Mouse (Mus musculus) regulatory T cell (primary cell): ENCODE measurements around the gene Rpn2.

Experiments used
- in situ Hi-C: fragments of 300-600 bp; cut with MboI, MseI; formaldehyde crosslinking; loops from one replicate; pipeline ENCODE4 v1.15.1; 2025; ENCODE audit warnings: high pct_unique_total_duplicates

Rpn2 gene

GRCm38 (mm10) chr2:157309611-157310010 lies 30.8 kb downstream of the Rpn2 start:
- in situ Hi-C loops: no loop called here

DNA sequence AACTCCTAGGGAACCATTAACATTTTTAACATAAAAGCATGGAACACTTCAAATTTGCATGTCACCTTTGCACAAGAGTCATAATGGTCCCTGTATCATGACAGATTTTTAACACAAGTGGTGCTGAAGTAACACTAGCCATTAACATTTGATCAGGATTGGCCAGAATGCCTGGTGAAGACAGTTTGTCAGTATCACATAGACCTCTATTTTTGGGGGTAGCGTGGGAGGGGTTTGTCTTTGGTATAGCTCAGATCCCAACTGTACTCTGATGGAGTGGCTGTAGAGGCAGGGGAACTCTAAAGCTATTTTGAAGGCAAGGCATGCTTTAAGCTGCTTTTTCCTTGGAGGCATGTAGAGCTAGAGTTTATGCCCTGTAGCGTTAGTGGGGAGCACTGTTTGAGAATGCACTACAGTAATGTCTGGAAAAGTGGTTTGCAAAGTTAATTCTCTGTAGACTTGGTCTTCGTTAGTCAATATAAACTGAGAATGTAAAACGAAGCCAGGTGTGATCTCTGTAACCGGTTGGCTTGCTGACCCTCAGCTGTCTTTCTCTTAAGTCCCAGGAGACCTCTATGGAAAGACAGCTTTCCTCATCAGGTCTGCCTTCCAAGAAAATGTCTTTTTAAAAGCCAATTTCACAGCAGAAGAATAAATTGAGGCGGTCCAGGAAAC lies 32.3 kb downstream of the Rpn2 start:
- in situ Hi-C loops: no loop called here

DNA sequence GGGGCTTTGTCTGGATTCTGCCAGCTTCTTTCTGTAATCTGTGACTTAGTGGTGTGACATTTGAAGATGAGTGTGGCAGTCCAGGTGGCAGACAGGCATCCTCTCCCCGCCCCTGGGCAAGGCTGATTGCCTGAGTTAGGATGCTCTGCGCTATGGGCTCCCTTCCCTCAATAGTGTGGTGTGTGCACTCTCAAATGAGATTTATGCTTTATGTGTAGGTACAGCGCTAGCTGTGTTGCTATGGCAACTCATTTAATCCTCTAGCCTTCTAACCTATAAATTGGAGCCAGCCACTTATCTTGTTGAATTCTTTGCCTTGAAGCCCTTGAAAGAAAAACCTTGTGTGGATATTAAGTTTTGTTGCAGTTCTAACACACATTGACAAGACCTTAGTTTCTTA lies 34.9 kb downstream of the Rpn2 start:
- in situ Hi-C loops: no loop called here

DNA sequence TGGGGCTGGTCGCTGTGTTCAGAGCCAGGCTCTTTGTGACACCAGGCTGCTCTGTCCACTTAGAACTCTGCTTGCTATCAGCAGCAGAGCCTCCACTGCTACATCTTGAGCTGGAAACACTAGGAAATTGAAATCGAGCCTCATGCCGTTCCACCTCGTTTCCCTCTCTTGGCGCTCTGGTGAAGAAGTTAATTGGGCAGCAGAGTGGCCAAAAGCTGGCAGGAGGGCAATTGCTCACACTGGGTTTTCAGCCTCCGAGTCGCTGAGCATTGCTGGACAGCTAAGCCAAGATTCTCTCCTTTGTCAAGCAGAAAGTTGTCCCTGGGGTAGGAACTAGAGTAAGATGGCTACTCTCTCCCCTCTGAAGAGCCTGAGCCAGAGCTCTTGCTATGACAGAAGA lies 35.5 kb downstream of the Rpn2 start:
- in situ Hi-C loops: no loop called here

DNA sequence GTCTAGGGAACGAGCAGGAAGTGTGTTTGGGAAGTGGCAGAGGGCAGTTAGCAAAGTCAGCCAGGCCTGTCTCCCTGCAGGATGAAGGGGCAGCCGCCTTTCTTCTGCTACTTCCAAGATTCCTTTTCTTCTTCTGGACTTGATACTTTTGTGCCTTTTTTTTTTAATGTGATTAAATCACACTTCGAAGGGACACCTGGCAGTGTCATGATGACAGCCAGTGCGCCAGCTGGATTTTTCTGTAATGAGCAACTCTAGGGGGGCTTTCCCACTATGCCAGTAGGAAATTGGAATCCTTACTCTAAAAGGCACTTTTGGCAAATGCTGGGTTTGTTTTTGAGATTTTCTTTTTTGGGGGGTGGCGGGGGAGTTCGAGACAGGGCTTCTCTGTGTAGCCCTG lies 36.7 kb downstream of the Rpn2 start:
- in situ Hi-C loops: no loop called here

DNA sequence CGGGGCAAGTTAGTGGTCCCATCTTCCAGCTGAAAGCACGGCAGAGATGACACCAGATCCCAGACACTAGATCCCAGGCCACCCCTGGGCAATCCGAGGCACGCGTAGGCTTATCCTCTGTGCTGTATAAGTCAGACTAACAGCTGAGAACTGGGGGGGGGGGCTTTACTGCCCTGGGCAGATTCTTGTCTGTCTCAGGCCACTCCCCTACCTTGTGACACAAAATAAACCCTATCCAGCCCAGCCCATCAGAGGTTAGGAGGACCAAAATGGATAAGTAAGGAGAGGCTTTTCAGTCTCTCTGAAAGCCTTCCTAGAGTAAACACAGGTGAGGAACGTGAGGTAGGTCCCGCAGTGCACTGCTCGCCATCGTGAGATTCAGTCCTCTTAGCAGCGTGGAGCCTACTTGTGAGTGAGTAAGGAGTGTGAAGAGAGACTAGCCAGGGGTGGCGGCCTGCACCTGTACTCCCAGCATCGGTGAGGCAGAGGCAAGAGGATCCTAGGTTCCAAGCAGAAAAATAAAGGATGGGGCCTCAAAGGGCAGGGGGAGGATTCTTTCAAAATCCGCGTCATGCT lies 37.6 kb downstream of the Rpn2 start:
- in situ Hi-C loops: no loop called here

DNA sequence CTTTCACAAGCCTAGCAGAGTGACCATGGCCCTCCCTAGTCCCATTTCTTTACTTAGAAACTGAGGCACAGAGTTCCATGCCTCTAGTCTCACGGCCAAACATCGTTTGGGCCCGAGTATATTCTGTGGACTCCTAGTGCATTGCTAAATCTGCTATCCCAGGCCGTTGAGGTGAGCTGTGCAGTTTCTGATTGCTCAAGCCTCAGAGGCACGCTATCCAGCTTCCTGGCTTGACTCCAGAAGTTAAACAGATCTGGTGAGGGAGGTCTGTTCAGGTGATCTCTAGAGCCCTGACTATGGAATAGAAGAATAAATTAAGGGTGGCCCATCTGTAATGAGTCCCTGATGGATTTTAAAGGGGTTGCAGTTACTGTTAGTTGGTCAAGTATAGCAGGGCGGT lies 38.4 kb downstream of the Rpn2 start:
- in situ Hi-C loops: no loop called here

GRCm38 (mm10) chr2:157320135-157320534 lies 41.3 kb downstream of the Rpn2 start:
- in situ Hi-C loops: no loop called here

DNA sequence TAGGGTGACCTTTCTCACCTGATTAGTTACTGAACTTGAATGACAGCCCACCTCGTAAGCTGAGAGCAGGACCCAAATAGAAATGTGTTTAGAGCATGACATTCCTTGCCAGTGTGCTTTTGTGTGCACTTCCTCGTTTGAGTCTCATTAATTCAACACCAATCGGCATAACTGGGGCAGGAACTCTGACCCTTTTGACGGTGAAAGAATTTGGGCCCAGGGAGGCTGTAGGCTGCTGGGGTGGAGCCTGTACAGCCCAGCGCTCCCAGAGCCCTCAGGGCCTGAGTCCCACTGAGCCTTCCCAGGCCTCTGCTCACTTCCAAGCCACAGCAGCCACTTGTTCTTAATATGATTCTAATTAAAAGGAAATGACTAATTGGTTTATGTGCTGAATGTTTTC lies 42.1 kb downstream of the Rpn2 start:
- in situ Hi-C loops: no loop called here

DNA sequence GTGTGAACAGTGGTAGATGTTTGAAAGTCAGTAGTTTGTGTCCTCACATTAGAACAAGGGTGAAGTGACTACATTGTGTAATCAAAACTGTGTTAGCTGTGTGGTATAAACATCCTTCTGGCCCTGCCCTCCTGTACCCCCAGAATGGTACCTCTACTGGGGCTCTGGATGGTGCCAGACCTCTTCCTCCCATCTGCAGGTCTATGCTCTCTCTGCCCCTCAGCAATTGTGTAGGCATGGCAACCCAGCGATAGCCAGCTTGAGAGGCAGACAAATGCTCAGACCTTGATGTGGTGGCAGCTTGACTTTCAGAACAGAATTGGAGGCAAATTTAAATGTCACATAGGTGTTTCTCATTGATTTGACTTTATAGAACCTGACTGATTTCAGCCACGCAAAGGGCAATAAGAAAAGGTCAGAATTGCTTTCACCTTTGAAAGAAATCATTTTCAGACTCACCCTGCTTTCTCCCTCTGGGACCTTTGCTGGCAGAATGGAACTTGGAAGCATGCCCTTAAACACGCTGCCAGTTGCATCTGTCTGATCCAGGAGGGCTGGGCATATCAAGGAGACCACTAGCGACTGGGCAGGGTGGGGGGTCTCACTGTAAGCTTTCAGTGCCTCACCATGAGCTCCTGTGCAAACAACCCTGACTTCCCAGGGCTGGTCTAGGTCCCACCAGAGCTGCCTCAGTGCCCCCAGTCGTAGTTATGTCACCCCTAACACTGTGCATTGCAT lies 43.4 kb downstream of the Rpn2 start:
- in situ Hi-C loops: no loop called here

DNA sequence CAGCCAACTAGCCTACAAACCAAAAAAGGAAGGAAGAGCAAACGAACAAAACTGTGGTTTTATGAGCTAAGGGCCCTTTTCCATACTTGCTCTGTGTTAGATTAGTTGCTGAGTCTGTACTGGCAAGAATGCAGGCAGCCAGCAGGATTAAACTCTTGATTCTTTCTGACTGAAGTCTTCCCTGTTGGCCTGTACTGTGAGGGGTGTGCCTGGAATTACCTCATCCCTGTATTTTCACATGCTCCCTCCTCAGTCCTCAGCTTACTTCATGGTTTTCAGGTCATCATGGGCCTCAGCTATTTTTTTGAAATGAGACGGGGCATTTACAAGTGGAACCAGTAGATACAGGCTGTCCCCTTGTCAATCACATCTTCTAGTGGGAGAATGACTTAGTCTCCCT lies 46.4 kb downstream of the Rpn2 start:
- in situ Hi-C loops: no loop called here

- in situ Hi-C loops: no loop called here
Measured at GRCm38 (mm10) chr2:157328106-157328505, 49.3 kb downstream of the Rpn2 start.

DNA sequence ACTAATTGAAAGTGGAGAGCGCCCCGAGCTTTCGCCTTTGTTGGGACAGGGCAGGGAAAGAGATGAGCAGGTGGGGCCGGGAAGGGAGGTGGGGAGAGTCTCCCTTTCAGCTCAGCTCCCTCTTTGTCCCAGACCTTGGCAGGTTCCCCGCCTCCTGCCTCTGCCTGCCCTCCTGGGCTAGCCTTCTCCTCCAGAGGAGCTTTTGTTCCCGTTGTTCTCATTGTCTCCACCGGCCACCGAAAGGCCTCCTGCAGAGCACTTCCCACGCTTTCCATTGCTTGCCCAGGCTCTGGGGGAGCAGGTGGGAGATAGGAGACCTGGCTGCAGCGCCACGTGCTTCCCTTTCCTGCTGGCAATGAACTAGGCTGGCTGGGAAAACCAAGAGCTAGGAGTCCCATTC lies 49.8 kb downstream of the Rpn2 start:
- in situ Hi-C loops: no loop called here

DNA sequence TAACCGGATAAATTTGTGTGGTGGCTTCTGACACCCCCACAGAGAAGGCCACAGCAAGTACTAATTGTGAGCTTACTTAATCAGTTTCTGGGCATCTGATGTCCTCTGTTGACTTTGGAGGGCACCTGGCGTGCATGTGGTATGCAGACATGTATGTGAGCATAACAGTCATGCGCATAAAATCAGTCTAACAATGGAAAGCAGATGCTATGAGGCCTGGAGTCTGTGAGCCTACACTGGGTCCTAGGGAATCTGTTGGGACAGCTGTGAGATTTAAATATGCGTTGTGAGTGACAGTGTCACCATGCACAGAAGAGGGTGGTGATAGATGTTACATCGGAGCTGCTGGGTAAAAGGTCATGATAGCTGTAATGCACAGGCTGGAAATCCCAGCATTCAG lies 53.2 kb downstream of the Rpn2 start:
- in situ Hi-C loops: no loop called here

GRCm38 (mm10) chr2:157338663-157339062 lies 59.8 kb downstream of the Rpn2 start:
- in situ Hi-C loops: no loop called here

- in situ Hi-C loops: no loop called here
Measured at GRCm38 (mm10) chr2:157339532-157339931, 60.7 kb downstream of the Rpn2 start.

- in situ Hi-C loops: loop anchor here (5.0 kb wide), 2 partner anchors 122 to 232 kb away; partner anchors contain the start of gene Blcap
Measured at GRCm38 (mm10) chr2:157340221-157340741, 61.5 kb downstream of the Rpn2 start.

- in situ Hi-C loops: loop anchor here (5.0 kb wide), 2 partner anchors 121 to 231 kb away; partner anchors contain the start of gene Blcap
Measured at GRCm38 (mm10) chr2:157341554-157342270, 62.9 kb downstream of the Rpn2 start.

DNA sequence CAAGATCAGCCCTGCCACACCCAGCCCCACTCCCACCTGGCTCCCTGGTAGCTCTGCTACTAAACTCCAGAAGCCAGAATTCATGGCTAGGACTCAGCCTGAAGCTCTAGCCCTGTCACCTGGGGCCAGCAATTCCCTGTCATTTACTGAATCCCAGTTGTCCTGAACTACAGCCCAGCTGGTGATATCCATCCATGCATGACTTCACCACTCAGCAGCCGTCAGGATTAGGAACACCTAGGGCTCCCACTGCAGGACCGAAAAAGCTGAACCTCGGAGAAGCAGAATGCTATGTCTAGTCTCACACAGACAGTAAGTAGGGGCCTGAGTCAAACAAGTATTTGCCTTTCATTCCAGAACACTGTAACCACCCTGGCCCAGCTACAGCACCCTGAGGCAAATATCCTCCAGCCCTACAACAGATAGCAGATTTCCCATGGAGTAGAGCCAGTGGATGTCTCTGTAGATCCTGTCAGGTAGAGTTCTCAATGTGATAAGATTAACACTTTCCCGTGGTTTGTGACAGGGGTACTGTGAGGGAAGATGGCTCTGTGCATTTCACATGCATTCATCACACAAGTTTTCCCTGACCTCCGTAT lies 63.6 kb downstream of the Rpn2 start:
- in situ Hi-C loops: loop anchor here (5.0 kb wide), 2 partner anchors 120 to 230 kb away; partner anchors contain the start of gene Blcap

GRCm38 (mm10) chr2:157343337-157343736 lies 64.5 kb downstream of the Rpn2 start:
- in situ Hi-C loops: loop anchor here (5.0 kb wide), 2 partner anchors 119 to 229 kb away; partner anchors contain the start of gene Blcap

DNA sequence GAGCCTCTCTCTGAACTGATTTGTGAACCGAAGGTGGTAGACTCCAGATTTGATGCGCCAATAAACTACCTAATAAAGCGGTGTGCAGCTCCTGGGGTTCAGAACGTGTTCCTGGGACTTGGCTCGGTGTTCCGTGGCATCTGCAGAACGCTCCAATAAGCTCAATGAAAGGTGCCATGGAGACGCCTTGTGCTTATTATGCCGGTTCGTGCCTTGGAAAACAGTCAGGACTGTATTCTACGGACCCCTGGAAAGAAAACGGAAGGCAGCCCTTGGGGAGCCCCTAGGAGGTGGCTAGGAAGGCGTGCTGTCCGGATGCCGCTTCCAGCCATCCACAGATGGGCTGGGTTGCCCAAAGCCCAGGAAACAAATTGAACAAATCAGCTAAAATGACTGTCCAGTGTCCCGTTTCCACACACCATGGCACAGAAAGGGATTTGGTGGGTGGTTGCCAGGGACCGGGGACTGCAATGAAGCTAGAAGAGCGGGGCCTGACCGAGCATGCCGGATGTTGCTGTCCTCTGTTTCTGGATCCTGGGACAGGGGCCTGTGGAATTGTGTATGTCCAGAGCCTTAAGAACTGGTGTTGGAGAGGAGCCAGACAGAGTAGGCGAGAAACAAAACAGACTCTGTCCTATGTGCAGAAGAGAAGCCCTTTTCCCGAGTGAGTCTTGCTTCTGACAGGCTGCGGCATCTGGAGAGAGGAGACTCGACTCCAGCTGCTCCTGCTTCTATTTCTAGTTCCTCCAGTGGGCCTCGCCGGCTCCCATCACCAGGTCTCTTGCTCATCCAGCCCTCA lies 68.7 kb downstream of the Rpn2 start, which contains the start of gene Ghrh:
TSS of gene Ghrh (minus strand) at position 146 of the 799 bp plus-strand sequence.
- in situ Hi-C loops: no loop called here
